Mouse (Mus musculus) cerebellum, adult 8-10 months (tissue): ENCODE results near the gene Slc12a9.

Experiments used
- DNase-seq: peaks from one replicate; pipeline ENCODE4 v3.0.0; 2022

Gene Slc12a9

DNA sequence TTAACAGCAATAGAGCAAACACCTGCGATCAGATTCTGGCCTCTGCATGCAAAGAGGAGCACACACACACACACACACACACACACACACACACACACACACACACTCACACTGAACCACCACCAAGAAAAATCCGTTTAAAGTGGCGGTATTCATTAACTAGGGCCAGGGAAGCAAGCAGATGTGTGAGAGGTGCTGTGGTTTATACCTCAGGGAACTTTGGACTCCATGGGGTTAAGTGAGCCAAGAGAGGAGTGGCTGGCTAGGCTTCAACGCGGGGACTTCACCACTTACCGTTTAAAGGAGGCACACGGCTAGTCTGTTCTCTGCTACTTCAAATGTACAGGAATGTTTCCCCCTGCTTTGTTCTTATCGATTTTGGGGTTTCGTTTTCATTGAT is 12.4 kb upstream of the Slc12a9 start:
- no peak for DNase-seq

DNA sequence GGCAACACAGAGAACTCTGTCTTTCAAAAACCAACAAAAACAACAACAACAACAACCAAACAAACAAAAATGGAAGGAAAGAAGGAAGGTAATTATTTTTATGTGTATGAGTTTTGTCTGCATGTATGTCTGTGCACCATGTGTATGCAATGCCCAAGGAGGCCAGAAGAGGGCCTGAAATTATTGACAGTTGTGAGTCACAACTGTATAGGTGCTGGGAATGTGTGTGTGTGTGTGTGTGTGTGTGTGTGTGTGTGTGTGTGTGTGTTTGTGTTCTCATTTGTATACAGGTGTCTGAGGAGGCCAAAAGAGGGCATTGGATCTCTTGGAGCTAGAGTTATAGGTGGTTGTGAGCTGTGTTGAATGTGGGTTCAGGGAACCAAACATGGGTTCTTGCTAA is 10.5 kb upstream of the Slc12a9 start:
- DNase-seq = no peak

DNA sequence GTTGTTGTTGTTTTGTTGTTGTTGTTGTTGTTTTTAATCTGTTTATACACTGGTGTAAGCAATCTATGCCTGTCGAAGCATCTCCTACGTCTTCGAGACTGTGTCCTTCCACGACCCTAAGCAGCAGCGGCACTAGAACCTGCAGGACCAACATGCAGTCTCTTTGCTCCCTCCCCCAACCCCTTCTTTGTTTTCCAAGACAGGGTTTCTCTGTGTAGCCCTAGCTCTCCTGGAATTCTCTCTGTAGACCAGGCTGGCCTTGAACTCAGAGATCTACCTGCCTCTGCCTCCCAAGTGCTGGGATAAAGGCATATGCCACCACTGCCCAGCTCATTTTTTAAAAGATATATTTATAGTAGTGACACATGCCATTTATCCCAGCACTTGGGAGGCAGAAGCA is 10.0 kb upstream of the Slc12a9 start:
- no peak for DNase-seq

DNA sequence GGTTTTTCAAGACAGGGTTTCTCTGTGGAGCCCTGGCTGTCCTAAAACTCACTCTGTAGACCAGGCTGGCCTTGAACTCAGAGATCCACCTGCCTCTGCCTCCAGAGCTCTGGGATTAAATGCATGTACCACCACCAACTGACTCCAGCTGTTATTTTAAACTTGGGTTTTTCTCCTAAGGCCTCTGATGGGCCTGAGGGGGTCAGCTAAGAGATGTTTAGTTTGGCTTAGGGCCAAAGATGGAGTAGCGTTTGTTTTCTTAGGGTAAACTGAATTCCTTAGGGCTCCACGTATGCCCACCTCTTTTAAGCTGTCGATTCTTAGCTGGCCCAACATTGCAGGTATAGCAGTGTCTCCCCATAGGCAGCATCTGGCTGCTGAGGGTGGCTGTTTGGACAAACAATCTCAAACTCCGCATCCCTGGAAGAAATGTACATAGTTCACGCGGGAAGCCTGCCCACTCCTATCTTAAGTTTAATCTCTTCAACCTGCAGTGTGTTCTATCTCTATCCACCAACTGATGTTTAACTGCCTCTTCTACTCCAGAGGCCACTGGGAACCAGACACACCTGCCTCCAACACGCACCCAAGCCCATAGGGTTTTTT is 9.1 kb upstream of the Slc12a9 start:
- DNase-seq = no peak

DNA sequence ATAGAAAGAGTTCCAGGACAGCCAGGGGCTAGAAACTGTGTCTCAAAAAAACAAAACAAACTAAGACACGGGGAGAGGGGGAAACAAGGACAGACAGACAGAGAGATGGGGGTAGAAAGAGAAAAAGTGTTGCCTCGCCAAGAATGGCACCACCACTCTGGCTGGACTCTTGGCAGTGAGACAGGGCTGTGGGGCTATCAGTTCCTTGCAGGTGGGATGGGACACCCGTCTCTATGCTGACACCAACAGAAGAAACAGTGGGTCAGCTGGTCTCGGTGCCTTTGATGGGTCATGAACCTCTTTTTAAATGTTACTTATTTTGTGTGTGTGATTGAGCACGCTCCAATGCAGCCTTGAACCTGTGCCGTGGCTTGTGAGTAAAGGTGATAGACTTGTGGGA is 6.8 kb upstream of the Slc12a9 start:
- no peak for DNase-seq

DNA sequence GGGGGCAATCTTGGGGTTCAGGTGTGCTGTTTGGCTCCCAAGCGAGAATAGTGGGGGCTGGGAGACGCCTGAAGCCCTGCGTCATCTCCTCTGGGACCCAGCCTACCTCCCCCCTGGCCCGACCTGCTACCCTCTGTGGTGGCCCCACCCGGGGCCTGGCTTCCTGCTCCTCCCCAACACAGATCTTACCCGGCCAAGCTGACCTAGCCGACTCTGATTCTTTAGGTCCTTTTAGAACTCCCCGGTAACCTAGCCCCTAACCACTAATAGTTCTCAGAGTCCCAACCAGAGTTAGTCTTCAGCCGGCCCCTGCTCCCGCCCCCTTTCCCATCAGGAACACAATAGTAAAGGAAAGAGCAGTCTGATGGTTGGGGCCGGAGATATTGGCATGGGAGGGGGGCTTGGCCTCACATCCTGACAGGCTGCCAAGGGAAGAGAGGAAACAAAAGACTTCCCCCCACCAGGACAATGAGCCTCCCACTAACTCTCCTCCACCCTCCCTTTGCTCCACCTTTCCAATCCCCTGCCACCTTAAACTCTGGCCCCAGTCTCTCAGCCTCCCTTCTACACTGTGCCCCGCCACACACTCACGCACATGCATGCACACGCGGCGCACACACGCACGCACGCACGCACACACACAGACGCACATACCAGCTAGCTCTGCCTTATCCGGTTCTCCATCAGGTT is 6.0 kb upstream of the Slc12a9 start:
- DNase-seq = peak; percentile 39

DNA sequence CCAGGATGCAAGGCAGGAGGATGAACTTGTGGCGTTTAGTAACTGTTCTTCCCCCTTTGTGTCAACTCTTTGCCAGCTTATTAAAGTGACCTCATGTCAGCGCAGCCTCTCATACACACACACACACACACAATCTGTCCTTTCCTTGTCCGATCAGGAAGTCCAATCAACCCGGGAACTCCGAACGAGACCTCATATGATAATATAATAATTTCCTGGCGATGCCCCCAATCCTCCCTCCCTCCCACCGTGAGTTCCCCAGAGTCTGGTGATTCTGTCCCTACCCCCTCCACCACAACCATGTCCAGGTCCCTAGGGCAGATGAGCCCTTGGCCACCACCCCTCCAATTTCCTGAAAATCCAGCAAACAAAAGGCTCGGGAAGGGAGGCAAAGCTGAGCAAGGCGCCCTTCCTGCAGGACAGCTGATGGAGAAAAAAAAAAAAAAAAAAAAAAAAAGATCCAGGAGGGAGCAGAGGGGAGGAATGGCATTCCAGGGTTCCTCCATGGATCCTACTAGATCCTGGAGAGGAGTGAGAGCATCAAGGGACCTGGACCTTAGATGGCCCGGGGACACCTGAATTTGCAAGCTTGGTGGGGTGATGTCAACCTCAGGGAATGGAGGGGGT is 5.4 kb upstream of the Slc12a9 start:
- DNase-seq = peak; percentile 48

DNA sequence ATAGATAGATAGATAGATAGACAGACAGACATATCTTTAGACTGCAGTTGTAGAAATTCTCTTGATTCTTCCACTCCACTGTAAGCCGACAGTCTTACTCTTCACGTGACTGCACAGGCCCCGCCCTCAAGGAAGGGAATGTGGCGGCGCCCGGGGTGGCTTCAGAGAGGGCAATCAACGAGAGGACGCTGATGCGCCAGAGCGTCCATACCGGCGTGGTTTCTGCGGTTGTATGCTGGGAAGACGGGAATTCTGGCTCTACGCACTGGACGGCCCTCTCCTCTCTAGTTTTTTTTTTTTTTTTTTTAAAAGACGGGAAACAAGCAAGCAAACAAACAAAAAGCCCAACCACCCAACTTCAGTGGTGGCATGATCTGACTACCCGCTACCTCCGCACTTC is 4.9 kb upstream of the Slc12a9 start:
- DNase-seq = peak; percentile 86

DNA sequence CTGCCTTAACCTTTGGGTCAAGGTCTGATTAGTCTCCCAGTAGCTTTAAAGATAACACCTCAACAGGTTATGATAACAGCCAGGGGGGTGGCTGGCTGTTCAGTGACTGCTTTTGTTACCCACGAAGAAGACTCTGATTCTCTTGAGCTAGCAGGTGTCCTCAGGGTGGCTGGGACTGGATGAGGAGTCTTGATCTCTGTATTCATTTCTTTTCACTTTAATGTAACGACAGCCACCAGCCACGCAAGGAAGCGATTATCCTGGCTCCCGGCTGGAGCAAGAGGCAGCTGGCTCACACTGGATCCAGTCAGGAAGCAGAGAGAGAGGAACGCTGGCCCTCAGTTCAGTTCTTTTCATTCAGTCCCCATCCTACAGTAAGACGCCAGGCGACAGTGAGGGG is 3.8 kb upstream of the Slc12a9 start:
- DNase-seq = no peak

DNA sequence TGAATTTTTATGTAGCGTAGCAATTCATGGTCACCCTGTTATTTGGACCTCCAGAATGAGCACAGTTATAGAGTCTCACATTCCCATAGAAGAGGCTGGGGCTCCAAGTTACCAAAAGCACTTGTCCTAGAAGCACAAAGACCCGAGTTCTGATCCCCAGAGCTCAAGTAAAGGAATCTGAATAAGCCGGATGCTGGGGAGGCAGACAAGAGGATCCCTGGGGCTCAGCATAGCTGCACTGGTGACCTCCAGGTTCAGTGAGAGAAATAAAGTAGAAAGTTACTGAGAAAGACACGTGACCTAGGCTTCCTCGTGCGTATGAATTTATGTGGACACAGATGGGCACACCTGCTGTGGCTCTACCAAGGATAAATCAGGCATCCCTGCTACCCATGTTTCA is 1.7 kb upstream of the Slc12a9 start:
- DNase-seq = no peak

DNA sequence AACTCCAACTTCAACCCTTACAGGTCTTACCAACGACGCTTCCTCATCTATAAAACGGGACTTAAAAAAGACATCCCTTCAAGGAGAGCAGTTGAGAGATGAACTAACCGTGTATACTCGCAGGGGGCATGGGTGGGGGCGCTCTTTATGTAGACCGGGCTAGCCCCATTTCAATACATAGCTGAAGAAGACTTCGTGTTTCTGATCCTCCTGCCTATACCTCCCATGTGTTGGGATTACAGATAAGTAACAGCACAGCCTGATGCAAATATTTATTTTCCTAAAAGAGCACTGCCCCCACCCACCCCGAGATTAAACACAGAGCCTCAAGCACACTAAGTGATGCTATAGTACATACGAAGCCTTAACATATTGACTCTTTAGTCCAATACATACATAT is 920 bp upstream of the Slc12a9 start:
- DNase-seq = no peak

DNA sequence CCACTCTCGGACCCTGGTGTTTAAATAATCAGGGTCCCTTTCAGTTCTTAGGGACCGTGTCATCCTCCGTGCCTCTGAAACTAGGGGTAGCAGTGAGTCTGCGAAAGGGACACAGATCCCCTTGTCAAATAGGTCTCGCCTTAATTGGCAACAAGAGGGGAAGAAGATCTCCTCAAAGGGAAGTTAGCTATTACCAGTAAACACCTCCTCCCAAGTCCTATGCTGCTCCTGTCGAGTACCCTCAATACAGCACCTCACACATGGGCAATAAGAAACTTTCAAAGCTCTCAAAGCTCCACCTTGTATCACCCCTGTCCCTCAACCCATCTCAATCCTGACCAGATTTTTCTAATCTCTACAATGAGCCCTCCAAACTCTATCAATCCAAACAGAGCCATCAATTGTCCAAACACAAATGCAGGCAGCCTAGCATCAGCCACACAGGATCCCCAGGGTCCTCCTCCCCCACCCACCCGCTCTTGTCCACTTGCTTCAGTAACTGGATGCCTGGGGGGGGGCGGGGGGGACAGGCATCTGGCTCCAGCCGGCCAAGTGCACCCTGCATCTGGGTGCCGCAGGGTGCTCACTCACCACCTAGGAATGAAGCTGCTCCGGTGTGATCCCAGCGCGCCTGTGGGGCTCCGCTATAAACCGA is 413 bp downstream of the Slc12a9 start:
- DNase-seq = no peak

DNA sequence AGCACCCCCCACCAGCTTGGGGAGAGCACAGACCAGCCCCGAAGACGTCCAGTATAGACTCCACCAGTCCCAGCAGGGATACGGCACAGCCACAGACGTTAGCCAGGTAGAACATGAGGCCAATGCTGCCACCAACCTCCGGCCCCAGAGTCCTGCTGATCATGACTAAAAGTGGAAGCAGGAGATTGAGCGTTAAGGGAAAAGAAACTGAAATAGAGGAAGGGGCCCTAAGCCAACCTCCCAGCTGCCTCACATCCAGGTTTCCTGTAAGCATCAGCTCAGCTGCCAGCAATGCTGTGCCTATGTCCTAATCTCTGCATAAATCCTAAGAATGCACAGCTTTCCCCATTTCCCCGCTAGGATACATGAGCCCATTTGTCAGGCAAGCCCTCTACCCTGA is 2.5 kb downstream of the Slc12a9 start:
- no peak for DNase-seq

DNA sequence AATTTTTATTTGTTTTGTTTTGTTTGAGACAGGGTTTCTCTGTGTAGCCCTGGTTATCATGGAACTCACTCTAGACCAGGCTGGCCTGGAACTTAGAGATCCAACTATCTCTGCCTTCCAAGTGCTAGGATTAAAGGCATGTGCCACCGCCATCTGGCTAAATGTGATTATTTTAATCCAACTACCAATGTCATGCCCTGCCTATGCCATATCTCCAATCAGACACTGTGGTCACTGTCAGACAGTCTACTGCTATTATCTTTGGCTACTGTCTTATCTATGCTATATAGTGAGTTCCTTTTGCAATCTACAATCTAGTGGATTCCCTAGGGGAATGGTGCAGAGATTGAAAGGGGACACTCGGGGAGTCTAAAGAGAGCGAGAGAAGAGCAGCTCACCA is 12.4 kb downstream of the Slc12a9 start:
- no peak for DNase-seq

DNA sequence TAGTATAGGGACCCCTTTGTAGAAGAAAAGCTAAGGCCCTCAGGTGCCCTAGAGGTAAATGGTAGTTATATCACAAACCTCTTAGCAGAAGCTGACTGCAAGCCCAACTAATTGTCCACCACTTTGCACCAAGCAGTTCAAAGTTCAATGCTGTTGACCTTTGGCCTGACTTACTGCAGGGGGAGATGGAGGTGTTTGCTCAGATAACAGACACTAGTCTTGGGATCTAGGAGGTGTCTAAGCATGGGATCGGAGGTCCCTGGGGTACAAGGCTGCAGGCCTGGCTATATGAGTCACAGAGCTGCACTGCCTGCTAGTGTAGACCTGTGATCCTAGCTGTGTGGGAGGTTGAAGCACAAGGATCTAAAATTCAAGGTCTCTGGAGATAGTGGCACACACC is 14.8 kb downstream of the Slc12a9 start:
- no peak for DNase-seq

DNA sequence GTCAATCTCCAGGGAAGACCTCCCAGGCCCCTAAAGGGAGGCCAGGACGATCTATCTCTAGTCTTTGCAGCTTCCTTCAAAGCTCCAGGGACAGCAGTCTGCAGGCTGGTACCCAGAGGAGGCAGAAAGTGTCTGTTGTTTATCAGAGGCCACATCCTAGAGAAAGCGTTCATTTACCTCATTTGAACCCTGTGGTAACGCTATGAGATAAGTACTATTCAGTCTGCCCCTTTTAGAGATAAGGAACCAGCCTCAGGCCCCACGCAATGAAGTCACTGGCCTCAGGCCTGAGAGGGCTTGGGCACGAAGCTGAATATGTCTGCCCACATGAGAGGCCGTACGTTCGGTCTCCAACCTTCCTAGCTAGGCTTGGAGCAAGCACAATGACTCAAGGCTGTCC is 16.0 kb downstream of the Slc12a9 start:
- DNase-seq = no peak

DNA sequence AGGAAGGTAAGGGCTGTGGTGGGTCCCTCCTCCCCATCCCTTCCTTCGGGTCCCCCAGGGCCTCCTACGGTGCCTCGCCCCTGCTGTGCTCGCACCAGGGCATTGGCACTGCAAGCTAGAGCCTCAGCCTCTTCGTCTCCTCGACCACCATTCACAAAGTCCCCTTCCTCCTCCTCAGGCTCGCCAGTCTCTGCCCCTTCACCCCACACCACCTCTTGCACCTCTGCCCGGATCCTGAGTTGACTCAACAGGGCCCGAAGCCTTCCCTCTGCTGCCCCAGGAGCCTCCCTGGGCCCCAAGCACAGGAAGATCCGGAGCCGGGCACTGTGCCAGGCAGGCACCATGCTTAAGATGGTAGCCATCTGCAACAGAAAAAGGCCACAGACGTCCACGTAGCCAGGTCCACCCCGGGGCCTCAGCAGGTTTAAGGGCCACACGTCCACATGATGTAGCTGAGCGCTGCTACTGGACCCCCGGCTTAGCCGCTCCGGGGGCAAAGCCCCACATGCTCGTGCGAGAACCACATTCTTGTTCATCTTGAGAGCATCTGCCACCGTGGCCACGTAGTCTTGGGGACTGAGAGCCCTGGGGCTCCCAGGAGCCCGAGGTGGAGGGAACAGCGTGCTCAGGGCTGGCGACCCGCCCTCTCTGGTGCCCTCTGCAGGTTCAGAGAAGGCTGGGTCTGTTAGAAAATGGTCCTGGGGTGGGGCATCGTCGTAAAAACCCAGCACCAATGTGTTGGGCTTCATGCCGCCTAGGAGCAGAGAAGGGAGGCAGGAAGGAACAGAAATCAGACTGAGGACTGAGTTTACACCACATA is 18.1 kb downstream of the Slc12a9 start:
- no peak for DNase-seq

DNA sequence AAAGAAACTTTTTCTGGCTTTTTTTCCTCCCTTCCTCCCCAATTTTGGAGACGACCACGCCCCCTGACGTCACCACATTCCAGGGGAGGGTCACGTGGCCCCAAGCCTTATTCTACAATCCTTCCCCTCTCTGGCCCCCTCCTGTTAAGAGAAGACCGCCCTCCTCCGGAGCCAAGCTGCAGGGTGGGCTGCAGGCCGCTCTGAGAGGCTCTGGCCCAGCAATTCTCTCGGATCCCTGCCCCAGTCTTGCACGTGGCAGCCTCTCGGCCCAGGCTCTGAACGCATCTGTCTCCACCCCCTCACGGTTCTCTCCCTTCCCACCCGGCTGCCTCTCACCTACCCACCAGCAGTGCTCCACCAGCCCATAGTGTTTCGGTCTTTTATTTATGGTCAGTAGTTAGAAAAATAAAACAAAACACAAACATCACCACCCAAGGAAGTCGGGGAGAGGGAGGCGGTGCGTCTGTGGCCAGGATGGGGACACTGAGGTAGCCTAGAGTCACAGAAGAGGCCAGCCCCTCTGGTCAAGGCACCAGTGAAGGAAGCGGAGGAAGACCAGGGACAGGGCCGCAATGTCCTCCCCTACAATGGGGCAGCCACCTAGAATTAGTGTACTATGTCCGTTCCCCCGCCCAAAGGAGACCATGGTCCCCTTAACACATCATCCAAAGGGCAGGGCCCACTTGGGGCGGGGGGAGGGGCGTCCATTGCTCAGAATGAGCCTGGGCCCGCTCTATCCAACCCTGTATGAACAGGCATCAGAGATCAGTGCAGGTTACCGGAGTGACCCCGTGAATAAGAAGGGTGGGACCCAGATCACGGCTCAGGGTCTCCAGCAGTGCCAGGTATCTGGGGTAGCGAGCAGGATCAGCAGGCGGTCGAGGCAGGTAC is 19.0 kb downstream of the Slc12a9 start, which contains the start of gene Trip6:
TSS of gene Trip6 (minus strand) at position 212 of the 891 bp plus-strand sequence.
- DNase-seq = no peak

DNA sequence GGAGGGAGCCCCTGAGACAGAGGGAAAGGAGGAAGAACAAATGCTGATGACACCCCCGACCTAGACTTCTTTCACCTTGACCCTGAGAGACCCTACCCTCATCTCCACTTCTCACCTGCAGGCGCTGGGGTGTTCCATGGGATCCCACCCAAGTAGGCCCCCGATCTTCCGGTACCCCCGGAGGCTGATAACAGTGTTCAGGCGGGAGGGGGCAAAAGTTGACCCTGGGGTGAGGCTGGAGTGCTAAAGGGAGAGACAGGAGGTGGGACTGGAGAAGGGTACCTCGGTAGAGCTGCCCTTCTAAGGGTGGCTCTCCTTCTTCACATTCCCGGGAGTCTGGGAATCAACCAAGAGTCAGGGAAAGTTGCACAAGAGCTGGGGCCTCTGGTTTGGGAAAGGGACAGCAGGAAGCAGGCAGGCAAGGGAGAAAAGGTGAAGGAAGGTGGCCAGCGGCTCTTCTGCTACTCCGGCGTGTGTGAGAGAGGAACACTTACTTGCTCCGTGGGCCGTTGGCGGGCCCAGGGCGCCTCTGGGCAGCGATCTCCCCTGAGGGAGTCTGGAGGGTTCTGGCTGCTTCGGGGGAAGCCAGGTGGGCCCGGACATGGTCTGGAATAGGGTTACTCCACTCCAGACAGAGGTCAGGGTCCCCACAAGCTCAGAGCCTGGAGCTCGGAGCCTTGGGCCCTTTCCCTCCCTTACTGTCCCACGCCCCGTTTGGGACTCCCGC is 19.8 kb downstream of the Slc12a9 start:
- DNase-seq = no peak

DNA sequence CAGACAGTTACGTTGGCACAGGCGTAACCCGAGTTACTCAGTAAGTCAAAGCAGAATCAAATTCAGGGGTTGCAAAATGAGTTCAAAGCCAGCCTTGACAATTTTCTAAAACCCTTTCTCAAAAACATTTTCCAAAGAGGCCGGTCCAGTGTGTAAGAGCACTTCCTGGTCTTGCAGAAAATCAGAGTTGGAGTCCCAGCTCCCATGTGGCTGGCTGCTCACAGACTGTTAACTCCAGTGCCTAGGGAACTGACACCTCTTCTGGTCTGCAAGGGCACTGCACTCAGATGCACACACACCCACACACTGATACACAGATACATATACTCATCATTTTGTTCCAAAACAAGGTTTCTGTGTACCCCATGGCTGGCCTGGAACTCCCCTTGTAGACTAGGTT is 25.0 kb downstream of the Slc12a9 start:
- DNase-seq = no peak
